Mouse (Mus musculus): ENCODE results near the gene Odaph.
A peak's percentile ranks its signal among the peaks of the same experiment; 100 is the strongest.
"Not testable (repeated sequence)": the region's sequence is repeated elsewhere in the genome, so short reads cannot be mapped to it uniquely, and the experiment has no call there.

Odaph gene

DNA sequence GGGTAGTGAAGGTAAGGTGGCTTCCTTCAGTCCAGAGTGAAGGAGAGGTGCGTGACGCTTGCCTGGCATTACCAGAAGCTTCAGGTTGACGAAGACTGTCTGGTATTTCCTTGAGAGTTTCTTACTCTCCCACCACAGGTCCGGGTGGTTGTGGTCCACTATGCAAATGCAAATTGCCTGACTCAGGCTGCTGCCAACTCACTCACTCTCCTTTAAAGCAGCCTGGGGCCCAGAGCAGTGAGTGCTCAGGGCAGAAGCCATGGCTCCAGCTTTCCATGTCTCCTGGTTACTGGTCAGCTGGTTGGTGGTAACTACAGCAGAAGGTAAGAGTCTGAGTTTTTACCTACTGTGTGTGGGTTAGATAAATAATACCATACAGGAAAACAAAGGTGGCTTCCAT is at the start of gene Odaph:
Gene Odaph, plus strand, starts transcription at position 240 of the 400 bp plus-strand sequence.
- peak; percentile 22 for DNase-seq (ENCODE audit: low read depth, low spot score)

DNA sequence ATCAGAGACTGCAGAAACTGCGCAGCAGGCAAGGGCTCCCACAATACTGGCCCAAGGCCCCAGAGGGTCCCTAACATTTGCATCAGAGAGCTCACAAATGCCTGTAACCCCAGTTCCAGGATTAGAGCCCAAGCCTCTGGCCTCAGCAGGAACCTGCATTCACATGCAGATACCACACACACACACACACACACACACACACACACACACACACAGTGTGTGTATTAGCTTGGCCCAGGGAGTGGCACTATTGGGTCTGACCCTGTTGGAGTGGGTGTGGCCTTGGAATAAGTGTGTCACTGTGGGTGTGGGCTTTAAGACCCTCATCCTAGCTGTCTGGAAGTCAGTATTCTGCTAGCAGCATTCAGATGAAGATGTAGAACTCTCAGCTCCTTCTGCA is 41.7 kb upstream of the Odaph start:
- DNase-seq (ENCODE audit: low read depth, low spot score): not testable (repeated sequence)

DNA sequence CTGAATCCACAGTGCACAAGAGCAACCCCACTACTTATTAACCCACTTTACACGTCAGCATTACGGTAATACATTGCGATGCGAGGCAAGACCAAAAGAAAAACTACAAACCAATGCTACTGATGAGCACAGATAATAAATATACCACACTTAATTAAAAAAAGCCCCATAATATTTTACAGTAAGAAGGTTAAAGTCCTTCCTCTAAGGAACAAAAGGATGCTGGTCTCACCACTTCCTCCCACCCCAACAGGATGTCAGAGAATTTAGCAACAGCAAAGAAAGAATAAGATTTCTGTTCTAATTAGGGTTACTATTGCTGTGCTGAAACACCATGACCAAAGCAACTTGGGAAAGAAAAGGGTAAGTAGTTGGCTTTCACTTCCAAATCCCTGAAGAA is 40.3 kb upstream of the Odaph start:
- DNase-seq (ENCODE audit: low read depth, low spot score): no peak

DNA sequence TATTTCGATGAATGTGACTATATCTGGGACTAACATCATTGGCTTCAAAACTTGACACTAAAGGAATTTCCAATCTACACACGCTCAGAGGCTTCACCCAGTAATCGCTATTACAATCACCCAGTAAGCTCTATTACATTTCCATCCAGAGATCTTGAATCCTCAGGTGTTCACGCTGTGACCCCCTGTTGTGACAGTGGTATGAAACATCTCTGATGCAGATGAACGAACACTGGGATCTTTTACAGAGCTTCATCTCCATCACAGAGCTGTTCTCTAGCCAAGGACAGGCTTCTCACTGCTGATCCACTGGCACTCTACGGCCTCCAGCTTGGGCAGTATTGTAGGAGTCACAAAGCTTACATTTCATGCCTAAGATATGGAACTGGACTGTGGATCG is 37.8 kb upstream of the Odaph start:
- DNase-seq (ENCODE audit: low read depth, low spot score): no peak

DNA sequence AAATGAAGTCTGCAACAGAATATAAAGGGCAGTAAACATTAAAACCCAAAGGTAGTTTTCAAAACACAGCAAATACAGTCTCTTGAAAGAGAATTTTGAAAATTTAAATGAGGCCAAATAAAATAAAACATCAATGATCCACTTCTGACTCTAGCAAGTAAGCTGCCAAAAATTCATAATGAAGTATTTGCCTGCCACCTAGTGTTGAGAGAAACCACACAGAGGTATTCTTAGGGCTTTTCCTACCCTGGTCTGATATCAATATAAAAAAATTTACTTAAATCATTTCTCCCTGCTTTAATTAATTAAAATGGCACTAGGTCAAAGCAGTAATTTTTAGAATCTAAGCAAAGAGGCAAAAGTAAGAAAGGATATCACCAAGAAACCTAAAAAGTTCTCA is 35.9 kb upstream of the Odaph start:
- DNase-seq (ENCODE audit: low read depth, low spot score): peak; percentile 55

DNA sequence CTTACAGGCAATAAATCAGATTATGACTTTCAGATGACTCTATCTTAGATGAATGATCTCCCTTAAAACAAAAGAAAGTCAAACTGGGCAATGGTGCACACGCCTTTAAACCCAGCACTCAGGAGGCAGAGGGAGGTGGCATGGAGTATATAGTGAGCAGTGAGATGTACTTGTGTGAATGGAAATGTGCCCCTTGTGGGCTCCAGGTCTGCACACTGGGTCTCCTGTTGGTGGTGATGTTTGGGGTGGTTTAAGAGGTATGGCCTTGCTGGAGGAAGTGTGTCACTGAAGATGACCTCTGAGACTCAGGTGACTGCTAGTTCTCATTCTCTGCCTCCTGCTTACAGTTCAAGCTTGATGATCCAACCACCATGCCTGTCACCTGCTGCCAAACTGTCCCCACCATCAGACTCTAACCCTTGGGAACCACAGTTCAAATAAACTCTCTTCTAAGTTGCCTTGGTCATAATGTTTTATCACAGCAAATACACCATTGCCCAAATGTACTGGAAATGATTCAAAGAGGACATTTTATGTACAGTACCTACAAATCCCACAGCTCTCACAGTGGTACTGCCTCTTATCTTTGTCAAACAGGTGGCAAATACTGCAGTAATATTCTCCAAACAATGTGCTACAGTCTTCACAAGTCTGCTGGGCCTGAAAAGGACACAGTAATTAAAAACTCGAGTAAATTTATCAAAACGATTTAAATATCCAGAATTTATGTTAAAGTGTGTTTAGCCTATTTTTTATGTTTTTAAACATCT is 30.1 kb upstream of the Odaph start:
- peak; percentile 50 for DNase-seq (ENCODE audit: low read depth, low spot score)

DNA sequence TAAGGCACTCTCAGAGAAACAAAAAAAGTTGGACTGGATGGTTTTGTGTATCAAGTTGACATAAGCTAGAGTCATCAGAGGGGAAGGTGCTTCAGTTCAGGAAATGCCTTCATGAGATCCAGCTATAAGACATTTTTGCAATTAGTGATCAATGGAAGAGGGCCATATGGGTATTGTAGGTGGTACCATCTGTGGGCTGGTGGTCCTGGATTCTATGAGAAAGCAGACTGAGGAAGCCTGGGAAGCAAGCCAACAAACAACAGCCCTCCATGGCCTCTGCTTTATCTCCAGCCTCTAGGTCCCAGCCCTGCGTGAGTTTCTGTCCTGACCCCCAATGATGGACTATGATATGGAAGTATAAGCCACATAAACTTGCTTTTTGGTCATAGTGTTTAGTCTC is 28.2 kb upstream of the Odaph start:
- no peak for DNase-seq (ENCODE audit: low read depth, low spot score)

DNA sequence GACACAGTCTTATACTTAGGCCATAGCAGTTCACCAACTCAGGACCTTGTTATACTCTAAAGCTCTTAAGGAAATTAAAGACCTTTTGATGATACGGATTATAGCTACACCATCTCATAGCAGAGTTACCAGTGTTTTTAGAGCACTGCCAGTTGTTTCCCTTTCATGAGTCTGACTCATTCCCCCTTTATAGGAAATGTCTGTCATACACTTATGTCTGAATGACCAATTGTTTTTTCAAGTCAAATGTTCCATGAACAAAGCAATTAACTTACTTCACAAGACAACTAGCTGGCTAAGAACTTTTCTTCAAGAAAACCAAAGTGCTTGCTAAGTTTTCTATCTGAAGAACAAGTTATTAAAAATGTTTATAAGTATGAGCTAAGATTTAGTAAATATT is 27.3 kb upstream of the Odaph start:
- DNase-seq (ENCODE audit: low read depth, low spot score): peak; percentile 81

DNA sequence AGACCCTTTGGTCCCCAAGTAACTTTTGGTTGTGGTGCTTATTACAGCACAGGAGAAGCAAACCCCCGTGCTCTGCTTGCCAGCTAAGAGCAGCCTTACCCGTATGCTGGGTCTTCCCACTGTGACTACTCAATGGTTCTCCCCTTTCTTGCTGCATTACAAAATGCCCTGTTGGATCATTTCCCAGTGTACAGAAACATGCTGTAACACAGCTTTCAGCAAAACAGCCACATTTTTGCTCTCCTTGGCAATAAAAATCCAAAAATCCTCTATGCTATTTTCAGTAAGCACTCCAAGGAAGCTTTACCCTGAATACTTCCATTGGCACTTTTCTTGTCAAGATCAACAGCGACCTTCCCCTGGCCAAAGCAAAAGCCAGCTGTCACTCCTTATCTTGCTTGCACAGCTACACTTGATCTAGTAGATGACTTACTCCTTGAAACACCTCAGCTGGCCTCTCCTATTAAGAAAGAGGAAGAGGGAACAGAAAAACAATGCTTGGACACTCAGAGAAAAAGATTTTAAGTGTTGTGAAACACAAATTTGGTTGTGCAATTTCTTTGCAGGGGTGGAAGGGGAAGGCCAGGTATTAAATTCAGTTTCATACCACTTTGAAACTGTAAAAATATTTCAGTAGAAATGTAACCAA is 26.5 kb upstream of the Odaph start:
- peak; percentile 73 for DNase-seq (ENCODE audit: low read depth, low spot score)

DNA sequence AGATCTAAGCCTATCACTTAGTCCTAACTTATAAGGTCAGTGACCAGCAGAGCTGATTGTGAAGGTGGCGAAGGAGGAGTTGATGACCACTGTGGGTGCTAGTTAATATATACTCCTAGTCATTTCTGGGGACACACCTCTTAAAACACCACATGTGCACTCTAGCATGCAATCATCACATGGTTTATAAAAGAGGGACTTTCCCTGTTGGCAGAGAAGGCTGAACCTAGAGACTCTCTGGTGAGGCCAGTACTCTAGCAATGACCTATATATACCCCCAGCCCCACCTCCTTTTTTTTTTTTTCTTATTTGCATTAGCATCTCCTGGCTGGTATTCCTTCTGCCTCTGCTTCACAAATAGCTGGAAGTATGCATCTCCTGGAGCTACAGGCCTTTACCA is 25.9 kb upstream of the Odaph start:
- DNase-seq (ENCODE audit: low read depth, low spot score): peak; percentile 92

DNA sequence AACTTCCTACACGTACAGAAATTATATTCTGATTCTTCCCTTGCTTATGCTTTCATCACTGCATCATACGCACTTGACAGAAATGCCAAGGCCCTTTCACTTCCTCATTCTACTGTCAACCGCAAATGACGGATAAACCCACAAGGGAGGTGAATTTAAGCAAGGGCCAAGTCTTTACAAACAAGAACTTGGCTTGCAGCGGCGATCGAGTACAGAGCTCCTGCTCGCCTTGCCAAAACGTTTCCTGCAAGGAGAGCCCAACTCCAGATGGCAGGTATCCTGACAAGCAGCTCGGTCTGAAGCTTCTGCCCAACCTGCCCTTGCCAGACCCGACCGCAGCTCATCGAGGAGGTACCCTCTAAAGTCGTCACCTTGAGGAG is 25.0 kb upstream of the Odaph start:
- DNase-seq (ENCODE audit: low read depth, low spot score): peak; percentile 97

DNA sequence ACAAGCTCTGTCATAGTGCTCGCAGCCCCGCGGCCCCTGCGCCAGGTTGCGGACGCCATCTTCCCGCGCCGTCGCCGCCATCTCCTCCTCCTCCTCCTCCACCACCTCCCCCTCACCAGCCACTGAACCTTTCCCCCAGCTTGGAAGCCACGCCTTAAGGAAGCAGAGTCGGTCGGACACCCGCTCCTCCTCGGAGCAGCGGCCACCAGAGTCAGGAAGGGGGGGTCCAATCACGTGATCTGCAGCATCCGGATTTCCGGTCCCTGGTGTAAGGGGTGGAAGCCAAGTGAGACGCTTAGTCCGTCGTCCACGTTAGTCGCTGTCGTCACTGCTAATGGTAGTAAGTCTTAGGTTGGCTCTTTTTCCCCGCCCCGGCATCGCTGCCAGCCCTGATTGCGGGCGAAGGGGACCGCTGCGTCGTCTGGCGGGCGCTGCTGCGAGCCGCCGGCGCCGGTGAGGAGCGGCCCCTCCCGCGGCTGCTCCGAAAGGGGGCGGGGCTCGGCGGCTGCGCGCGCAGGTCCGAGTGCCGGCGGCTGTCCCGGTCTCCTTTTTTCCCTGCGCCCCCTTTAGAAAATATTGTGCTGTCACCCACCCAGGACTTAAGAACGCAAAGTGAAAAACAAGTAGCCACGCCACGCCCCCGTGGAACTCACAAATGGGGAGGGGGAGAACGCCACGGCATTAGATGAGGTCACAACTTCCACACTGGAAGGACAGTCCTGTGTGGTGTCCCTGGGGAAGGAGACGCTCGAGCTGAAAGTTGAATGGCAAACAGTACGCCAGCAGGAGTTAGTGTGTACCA is 24.4 kb upstream of the Odaph start, which contains the start of gene Rchy1:
Gene Rchy1, minus strand, starts transcription at position 430 of the 802 bp plus-strand sequence.
- DNase-seq (ENCODE audit: low read depth, low spot score): peak; percentile 99

DNA sequence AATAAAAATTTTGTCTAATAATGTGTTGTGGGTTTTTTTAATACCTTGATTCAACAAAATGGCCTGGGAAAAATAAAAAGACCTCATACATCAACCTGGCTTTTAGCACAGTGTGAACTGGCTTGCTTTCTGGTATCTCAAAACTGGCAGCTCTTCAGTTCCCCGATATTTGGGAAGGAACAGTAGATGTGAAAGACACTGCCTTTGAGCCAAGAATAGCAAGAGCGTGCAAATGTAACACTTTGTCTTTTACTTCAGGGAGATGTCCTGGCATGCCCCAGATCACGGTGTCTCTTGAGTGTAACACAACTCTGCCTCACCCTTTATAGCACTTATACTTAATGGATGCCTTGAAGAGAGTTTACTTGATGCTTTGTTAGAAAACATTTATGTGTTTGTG is 15.2 kb upstream of the Odaph start:
- DNase-seq (ENCODE audit: low read depth, low spot score): no peak

DNA sequence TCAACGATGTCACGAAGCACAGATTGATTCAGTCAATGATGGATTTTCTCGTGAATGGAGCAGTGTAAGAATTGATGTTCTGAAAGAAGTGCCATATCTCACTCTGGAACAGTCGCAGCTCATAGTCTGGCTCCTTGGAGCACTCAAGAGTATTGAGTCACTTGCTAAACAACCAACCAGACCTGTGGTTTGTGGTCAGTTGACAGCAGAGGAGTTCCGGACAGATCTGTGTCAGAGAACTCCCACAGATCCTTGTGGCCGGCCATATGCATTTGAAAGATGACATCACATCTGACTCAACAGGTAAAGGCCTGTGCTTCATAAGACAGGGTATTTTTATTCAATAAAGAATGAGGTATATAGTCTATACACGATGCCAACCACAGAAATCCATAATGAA is 13.3 kb upstream of the Odaph start:
- peak; percentile 43 for DNase-seq (ENCODE audit: low read depth, low spot score)

DNA sequence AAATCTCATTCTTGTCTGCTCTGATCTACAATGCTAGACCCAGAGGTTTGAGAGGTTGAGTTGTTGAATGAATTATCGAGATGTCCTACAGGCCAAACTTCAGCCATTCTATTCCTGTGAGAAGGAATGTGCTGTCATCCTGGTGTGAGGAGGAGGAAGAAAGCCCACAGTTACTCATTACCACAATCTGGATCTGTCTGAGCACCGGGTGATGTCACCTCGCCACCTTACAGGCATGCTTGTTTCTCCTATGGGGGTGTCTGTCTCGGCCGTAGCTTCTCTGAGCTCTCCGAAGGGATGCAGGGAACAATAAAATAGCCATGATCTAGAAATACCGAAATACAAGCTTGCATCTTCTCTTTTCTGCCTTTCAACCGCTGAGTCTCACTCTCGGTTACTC is 11.5 kb upstream of the Odaph start:
- DNase-seq (ENCODE audit: low read depth, low spot score): no peak

DNA sequence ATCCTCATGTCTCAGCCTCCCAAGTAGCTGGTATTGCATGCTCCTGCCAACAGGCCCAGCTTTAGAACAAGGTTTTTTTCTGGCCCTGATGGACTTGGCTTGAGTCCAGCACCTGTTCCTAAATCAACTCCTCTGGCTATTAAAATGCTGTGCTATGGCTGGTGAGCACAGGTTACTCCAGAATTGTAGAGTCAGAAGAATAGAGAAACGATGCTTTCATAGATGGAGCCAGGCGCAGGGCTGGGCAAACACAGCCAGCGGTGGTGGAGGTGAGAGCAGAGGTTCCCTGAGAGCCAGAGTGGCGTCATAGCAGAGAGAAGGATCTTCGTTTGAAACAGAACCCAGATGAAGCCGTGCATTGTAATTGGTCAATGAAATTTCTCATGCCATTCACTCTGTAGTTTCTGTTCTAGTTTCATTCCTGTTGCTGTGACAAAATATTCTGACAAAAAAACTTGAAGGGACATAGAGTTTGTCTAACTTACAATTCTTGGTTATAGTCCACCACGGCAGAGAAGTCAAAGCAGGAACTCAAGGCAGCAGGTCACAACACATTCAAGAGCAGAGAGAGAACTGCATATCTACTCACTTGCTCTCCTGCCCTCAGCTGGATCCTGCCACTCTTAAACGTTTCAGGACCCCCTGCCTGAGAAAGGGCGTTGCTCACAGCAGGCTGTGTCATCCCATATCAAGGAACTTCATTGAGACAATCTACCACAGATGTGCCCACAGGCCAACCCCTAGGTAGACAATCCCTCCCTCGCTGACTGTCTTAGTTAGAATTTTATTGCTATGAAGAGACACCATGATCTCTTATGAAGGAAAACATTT is 10.5 kb upstream of the Odaph start:
- DNase-seq (ENCODE audit: low read depth, low spot score): no peak

DNA sequence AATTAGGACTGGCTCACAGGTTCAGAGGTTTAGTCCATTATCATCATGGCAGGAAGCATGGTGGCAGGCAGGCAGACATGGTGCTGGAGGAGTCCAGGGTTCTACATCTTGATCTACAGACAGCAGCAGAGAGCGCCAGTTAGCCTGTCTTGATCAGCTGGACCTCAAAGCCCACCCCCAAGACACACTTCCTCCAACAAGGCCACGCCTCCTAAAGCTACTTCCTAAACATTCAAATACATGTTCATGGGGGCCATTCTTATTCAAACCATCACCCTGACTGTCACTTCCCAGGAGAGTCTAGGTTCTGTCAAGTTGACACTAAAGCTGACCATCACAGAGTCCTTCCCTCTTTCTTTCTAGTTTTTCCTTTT is 9.9 kb upstream of the Odaph start:
- no peak for DNase-seq (ENCODE audit: low read depth, low spot score)

DNA sequence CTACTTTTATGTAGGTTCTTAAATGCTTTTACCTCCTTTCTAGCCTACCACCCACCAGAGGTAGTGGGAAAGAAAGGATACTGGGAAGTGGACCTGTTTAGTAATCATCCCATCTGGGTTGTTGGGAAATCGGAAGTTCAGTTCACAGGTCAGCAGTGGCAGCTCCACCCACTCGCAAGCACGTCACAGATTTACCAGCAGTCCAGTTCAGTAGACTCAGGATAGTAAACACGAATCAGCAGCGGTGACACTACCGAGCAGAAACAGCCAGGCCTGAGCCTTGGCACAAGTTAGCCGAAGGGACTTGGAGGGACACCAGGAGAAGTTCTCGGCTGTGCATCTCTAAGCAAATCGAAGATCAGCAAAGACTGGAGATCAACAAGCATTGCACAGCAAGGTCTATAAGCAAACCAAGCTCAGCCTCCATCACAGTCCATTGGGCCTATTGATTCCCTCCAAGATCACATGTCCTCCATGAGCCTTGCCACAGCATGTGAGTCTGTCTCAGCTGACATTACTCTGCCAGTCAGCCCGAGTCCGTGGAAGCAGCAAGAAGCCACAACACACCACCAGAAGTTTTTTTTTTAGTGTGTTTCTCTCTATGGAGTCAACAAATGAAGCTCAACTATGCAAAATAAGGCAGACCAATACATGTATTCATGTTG is 6.0 kb upstream of the Odaph start:
- DNase-seq (ENCODE audit: low read depth, low spot score): no peak

DNA sequence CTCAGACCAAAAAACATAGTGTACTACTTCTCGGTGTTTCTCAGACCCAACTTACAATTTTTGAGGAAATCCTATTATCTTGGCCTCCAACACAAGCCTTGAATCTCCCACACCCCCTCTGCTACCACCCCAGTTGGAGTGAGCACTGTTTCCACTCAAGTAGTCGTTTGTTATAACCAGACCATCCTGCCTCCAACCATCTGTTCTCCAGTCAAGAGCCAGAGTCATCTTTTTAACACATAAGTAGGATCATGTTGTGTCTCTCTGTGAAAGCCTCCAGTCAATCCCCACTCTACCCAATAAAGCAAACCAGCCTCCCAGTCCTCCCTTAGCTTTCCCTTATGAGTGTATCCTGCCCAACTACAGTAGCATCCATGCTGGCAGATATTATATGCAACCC is 3.8 kb upstream of the Odaph start:
- no peak for DNase-seq (ENCODE audit: low read depth, low spot score)

DNA sequence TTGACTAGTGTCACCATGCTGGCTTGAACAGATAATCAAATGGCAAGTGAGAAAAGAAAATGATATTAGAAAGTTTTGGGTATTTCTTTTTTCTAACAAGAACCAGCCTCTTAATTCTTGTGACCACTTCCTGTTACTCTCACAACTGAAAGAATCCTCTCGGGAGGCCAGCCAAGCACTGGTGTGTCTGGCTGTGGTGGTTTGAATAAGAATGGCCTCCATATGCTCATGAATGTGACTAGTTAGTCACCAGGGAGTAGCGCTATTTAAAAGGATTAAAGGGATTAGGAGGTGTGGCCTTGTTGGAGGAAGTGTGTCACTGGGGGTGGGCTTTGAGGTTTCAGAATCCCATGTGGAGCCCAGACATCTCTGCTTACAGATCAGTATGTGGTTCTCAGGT is 1.6 kb upstream of the Odaph start:
- peak; percentile 74 for DNase-seq (ENCODE audit: low read depth, low spot score)

DNA sequence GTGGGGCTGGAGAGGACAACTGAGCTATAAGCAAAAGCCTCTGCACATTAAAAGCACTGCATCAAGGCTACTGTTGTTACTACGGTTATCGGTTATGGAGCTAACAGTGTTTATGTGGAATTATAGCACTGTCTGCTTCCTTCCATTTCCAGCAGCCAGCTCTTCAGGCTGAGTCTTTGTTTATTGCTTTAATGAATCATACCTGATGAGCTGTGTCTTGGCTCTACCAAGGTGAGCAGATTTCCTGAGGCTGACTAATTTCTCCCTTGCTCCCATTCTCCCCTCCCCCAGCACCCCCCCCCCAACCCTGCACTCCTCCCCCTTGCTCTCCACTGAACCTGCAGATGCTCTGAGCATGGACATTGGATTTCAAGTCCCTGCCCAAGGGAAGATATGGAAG is 524 bp downstream of the Odaph start:
- DNase-seq (ENCODE audit: low read depth, low spot score): peak; percentile 38

Measured in 3T3-L1 (cell line).